Mouse (Mus musculus): ENCODE measurements at regions not wholly inside any gene's neighbourhood (a gene's known extent, or its start where the extent isn't known, plus 50 kb on each side); places are given as distances from the start of the nearest gene placed in this dataset.

DNA sequence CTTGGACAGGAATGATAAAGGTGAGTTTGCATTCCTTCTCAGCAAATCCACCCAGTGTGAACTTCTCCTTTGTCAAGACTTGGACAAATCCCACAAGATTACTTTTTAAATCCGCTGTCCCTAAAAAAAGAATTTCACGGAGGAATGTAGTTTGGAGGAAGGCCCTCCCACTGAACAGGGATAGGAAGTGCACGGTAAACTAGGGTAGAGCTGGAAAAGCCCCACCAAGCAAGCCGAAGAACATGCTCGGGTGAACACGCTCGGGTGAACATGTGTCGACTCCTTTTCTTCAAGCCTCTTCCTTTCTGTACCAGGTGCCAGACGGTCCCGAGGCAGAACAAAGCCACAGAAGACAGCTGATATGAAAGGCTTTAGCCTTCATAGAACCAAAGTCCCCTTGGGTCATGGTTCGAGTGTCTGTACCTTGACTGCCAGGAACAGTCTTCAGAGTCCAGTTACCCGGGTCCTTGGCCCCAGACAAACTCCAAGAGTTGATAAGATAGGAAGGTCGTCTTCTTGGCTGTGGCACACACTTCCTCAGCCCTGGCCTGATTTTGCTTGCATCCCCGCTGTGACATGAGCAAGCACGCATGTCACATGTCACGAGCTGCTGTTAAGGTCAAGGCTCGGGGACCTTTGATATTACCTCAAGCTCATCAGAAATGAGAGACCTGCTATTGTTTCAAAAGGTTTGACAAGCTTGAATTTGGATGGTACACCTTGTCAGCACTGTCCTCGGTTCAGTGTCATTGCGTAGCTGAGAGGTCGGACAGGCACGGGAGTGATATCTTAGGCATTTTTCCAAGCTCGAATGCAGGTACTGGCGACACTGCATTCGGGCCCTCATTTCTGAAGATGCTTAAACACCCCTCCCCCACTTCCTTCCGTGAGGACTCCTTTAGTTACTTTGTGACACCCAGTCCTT, 51.5 kb upstream of the Ryk start:
- TF ChIP-seq CTCF (IDR thresholded peaks at IDR 0.05; ENCODE audit: low read depth, low read length) = no peak
- no peak for TF ChIP-seq POLR2A (IDR thresholded peaks at IDR 0.05; ENCODE audit: extremely low read depth, insufficient read depth, low read length)
- Histone ChIP-seq H3K4me3 (ENCODE audit: insufficient read depth, low read depth, low read length) (no peak overlapping the region), H3K27me3 (ENCODE audit: control insufficient read depth, insufficient read depth, low read length) (no peaks in the 10 kb centered on the region), H3K27ac (replicated peaks; ENCODE audit: insufficient read depth, low read depth, low read length) (peak overlapping the region; percentile 21; the same call in 1 of the 2 replicates), H3K36me3 (ENCODE audit: control insufficient read depth, insufficient read depth, low read length) (no peaks in the 10 kb centered on the region), H3K4me1 (ENCODE audit: control insufficient read depth, insufficient read depth, low read length) (peaks cover 9% of the 10 kb centered on the region), H3K79me2 (ENCODE audit: control insufficient read depth, insufficient read depth, low read length) (no peaks in the 10 kb centered on the region), H3K9ac (ENCODE audit: low read depth, low read length) (no peak overlapping the region)
- no peak for DNase-seq (ENCODE audit: extremely low read depth, low read depth, low spot score)
- WGBS = 67% methylated on average over 25 of the region's 25 CpGs

- Histone ChIP-seq H3K36me3 (ENCODE audit: control insufficient read depth, insufficient read depth, low read length) (no peaks in the 10 kb centered on the region), H3K79me2 (ENCODE audit: control insufficient read depth, insufficient read depth, low read length) (no peaks in the 10 kb centered on the region), H3K27me3 (ENCODE audit: control insufficient read depth, insufficient read depth, low read length) (no peaks in the 10 kb centered on the region), H3K4me3 (ENCODE audit: insufficient read depth, low read depth, low read length) (no peak overlapping the region), H3K4me1 (ENCODE audit: control insufficient read depth, insufficient read depth, low read length) (peaks cover 3% of the 10 kb centered on the region), H3K9ac (ENCODE audit: low read depth, low read length) (no peak overlapping the region), H3K27ac (replicated peaks; ENCODE audit: insufficient read depth, low read depth, low read length) (no peak overlapping the region)
- TF ChIP-seq CTCF (IDR thresholded peaks at IDR 0.05; ENCODE audit: low read depth, low read length) = peak; percentile 92
- no peak for TF ChIP-seq POLR2A (IDR thresholded peaks at IDR 0.05; ENCODE audit: extremely low read depth, insufficient read depth, low read length)
- peak; percentile 66 for DNase-seq (ENCODE audit: extremely low read depth, low read depth, low spot score)
- WGBS = 13% methylated on average over 10 of the region's 10 CpGs
Observed at GRCm38 (mm10) chr9:102784329-102785026, 50.2 kb upstream of the Ryk start.
